Mouse (Mus musculus) MEL-GATA-1-ER (cell line): ENCODE data around the gene St3gal3.

Experiments used
- DNase-seq: peaks from one replicate; pipeline ENCODE4 v3.0.0-alpha.2; 2012; ENCODE audit warnings: low read depth; ENCODE audit errors: extremely low read depth

St3gal3 gene

DNA sequence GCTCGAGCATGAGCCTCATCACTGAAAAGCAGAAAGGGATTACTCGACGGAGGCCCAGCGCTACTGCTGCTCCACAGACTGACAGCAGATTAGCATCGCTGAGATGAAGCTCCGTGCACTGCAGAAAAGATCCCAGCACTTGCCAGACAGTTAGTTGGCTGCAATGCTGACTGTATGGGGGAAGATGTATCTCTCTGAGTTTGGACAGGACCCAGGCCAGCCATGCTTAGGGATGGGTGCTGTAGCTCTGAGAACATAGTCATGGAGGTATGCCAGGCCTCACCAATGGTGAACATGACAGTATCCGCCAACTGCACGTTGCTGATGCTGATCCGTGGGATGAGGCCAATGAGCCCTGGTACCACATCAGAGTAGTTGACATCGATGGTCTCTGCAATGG, 230.6 kb downstream of the St3gal3 start:
- no peak for DNase-seq

DNA sequence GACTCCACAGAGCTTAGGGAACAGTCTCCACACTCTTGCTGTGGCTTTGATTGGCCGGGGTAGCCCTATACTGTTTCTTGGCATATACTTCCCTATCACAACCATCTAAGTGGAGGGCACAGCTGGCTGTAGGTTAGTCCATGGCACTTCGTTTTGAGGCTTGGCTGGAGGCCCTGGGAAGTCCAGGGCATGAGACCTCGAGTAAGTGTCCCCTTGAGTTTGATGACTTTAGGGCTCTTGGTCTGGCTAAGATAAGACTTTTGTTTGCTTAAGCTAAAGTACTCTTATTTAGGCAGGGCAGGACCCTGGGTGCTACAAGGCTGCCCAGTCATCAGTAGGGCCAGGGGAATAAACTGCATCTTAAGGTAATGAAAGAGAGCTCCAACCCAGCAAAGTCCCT, 236.6 kb downstream of the St3gal3 start:
- no peak for DNase-seq

DNA sequence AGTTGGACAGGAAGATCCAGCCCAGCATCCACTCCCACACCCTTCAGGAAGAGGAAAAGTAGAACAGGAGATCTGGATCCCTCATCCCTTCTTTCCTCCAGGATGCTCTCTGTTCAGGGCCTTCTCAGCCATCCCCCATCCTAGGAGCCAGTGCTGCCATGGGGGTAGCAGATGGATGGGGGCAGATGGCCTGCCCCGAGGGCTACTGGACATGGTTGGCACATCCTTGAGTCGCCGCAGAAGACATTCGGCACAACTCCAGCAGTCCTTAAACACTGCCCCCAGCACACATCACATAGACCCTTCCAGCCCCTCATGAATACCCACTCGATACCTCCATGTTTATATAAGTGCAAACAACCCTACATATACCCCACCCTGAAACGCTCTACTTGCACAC, 238.7 kb downstream of the St3gal3 start:
- DNase-seq = no peak

DNA sequence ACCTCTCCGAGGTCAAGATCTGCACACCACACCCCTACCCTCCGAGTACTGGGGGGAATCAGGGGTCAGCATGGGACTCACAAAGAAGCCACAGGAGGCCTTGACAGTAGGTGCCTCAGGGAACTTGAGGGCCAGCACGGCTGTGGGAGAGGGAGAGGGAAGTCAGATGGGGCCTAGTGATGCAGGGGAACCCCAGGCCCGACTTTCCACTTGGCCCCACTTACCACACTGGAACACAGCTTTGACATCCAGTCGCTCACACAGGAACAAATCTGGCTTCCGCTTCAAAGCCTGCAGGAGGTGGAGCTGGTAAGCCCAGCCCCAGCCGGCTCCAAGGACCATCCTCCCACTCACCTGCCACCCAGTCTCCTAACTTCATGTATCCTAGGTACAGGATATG, 239.4 kb downstream of the St3gal3 start:
- DNase-seq = no peak

DNA sequence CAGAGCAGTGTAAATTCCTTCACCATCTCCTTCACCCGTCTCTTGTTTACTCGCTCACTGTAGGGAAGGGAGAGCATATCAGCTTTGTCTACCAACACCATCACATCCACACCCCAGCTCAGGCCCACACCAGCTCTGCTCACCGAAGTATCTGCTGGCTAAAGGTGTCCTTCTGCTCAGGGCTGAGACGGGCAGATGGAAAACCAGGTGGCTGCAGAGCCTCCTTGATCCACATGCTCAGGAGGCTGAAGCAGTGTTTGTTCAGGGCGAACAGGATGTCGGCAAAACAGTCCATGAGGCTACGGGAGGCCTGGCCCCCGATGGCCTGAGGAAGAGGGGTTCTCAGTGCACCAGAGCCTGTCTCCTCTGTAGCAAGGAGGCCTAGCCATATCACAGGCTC, 240.1 kb downstream of the St3gal3 start:
- DNase-seq = no peak

DNA sequence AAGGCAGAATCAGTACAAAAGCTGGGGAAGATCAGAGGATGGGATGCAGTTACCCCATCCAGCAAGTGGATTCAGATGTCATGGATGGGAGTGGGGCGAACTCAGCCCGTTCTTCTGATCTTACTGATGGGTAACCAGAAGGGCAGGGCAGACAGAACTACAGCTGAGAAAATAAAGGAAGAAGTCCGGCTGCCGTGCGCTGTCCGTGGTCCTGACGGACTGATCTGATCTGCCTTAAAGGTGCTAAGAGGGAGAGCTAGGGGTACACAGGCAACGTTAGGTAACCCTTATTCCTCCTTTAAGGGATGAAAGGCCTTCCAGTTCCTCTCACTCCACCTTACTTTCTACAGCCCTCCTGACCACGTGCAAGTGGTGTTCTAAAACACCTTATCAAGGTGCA, 241.3 kb downstream of the St3gal3 start:
- DNase-seq = peak; percentile 33

DNA sequence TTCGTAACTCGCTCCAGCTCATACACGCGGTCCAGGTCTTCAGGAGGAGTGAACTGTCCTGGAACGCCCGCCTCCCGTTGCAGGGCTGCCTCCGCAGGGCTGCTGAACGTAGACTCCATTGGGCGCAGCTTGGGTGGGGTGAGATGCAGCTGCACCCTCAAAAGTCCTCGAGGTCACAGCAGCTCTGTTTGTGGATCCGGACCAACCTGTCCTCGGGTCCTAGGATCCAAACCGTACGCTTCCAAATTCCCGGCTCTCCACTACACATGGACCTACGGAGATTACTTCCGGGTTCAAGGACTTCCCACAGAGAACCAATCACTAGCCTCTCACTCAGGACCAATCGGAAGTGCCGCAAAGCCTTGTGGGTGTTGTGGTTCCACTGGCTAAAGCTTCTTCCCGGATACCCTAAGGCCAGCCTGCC, 243.0 kb downstream of the St3gal3 start, which contains the start of gene Dph2:
Gene Dph2, minus strand, starts transcription at position 295 of the 424 bp plus-strand sequence.
- peak; percentile 92 for DNase-seq

DNA sequence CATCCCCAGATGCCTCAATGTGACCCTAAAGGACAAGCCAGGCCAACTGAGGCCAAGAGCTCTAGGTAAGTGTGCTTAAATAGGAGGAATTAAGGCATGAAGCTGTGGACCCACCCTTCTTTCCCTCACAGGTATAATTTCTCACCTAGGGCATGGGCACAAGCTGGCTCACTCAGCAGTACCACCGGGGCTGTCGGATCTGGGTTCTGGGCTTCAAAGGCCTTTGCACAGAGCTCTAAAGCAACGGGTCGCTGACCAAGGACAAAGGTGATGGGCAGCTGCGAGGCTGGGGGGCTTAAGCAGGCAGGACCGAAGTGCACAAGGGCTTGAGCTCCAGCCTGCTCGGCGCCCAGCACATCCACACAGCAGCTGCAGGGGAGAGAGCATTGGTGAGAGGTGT, 244.0 kb downstream of the St3gal3 start:
- DNase-seq = no peak

DNA sequence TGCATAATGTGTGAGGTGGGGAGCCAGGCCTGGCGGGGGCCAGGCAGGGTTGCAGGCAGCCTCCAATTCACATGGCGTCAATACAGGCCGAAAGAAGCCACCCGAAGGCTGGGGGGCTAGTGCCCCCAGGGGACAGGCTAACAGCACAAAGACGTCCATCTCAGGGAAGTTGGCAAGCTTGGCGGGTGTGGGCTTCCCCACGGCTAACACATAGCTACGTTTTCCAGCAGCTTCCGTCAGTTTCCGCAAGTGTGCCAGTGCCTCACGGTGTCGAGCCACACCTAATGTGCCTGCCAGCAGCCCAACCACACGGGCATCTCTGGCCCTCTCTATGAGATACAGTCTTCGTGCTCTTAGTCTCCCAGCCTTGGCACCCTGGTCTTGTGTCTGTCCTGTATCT, 244.7 kb downstream of the St3gal3 start:
- no peak for DNase-seq

DNA sequence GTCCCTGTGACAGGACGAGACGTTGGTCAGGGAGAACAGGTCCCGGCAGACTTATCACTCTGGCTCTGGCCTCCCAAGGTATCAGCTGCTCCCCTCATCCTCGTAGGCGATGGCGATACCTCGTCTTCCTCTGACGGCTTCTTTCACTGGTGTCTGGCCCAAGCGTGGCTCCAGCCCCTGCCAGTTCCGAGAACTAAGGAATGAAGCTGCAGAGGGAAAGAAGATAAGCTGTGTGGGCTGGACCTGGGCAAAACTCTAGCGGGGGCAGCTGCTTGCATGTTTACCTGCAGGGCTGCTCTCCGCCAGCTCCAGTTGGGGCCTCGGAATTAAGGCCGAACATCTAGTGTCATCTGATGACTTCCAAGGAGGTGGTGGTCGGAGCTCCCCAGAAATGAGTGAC, 245.2 kb downstream of the St3gal3 start:
- DNase-seq = no peak

DNA sequence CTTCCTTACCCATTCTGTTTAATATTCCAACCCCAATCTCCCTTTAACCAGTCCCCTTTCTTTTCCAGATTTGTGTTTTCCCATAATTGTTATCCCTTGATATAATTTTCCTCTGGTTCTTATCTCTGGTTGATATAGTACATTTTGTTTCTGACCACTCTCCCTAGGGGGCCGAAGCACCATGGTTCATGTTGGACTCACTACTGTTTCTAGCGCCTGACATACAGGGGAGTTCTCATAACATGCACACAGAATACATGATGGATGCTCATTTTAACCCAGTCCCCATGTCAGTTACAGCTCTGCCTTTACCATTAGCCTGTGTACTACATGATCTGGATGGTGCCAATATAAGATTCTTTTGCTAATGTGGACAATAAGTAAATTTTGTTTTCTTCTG, 246.8 kb downstream of the St3gal3 start:
- no peak for DNase-seq

DNA sequence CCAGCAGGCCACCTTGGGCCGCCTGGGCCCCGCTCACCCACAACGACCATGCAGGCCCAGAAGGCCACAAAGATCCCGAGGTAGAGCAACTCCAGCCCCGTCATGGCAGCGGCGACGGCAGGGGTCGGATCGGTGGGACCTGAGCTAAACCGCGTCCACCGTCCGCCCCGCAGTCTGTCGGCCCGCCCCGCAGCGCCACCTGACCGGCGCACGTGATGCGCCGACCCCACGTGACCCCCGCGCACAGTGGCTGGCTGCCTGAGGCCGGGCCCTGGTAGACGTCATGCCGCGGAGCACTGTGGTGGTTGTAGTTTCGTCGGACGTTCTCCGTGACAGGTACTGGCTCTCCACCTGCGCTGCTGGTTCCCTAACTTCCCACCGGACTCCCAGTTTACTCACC, 247.6 kb downstream of the St3gal3 start, which contains the start of gene Atp6v0b:
Gene Atp6v0b, minus strand, starts transcription at position 201 of the 400 bp plus-strand sequence.
- DNase-seq = peak; percentile 60

DNA sequence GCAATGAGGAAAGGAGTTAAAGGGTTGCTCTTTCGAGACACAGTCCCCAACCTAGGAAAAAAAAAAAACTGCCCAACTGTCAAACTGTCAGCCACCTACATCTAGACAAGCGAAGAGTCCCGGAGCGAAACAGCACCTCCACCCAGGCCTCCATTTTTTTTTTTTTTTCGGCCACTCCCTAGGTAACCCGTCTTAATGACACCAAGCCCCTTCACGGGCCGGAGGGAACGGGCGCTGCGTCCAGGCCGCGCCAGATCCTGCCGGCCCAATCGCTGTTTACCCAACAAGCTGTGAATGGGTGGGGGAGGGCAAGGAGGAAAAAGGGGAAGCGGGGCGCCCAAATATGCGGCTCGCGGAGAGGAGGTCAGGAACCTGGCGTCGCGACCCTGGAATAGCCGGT, 248.1 kb downstream of the St3gal3 start:
- DNase-seq = peak; percentile 43

DNA sequence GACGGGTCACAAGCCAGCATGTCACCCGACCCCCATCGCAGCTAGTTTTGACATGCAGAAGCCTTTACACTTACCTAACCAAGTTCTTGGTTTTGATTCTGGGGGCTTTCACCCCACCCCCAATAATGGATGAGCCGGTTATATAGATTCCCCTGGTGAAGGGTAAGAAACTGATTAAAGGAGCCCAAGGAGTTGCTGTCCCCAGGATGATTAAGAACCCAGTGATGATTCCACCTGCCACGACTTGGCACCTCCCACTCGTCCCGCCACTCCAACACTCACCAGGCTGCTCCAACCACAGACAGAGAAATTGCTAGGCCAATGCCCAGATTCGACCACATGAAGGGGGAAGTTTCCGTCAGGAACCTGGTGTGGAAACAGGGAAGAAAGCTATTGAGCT, 248.7 kb downstream of the St3gal3 start:
- DNase-seq = no peak

DNA sequence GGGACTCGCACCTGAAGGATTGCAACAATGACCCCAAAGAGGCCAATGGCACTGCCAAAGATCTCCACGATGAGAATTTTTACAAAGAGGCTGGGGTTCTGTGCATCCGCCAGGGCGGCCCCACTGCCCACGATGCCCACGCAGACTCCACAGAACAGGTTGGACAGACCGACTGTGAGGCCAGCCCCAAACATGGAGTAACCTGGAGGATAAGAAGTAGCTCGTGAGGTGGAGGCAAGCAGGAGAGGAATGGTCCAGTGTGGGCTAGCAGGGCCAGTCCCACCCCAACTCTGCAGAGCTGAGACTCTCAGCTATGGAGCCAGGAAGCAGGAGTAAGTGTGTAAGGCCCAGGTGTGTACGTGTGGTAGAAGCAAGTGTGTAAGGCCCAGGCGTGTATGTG, 249.6 kb downstream of the St3gal3 start:
- no peak for DNase-seq

DNA sequence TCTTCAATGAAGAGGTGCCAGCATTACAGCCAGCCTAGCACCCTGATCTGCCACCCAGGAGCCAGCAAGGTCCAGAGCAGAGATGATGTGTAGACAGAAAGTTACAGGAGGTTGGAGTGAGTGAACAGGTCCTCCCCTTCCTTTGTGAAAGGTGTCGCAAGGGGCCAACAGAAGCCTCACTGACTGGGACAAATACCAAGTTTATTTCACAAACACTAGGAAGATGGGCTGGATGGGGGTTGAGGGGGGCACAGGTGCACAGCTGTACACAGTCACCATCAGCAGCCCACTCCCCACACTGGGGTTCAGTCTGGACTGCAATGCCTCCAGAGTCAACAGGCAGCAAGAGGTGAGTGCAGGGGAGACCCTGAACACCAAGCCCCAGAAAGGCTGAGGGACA, 250.6 kb downstream of the St3gal3 start:
- DNase-seq = no peak

DNA sequence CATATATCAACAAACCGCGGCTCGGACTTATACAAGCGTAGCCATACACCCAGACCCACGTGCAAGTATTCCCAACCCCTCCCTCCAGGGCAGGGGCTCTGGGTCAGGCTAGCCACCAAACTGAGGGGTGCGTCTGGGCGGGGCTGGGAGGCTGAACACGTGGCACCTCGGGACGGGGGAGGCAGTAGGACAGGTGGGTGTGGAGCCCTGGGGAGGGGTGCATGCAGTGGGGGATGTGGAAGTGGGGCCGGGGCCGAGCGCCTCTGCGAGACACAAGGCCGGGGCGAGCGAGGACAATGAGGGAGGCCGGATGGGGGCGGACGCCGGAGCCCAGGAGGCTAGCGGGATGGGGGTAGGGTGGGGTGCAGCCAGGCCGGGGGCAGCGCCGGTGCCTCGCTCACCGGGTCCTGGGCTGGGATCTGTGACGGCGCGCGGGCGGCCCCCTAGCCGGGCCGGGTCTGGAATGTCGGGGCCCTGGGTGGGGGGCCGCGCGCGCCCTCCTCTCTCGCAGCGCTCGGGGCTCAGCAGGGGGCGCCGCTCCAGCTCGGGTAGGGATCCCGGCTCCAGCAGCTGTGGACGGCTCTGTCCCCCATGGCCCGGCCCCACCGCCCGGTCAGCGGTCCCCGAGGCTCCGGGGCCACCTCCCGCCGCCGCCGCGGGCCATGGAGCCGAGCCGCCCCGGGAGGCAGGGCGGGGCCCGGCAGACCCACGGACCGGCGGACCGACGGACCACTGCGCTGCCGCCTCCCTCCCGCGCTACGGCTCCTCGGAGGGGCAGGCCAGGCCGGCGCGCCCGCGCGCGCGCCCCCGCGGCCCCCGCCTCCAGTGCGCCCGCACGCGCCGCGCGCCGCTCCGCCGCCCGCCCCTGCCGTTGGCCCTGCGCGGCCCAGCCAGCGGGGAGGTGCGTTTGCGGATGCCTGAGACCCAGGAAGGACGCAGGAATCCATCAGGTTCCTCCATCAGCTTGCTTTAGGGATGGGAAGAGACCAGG, 251.7 kb downstream of the St3gal3 start, which contains the start of gene B4galt2:
Gene B4galt2, minus strand, starts transcription at position 787 of the 991 bp plus-strand sequence.
- no peak for DNase-seq
